Mouse (Mus musculus): Measurements from ENCODE around the gene Myl12a. TPM values are rescaled to one million over a fixed set of nuclear protein-coding genes. Genes with fewer than 3 reads are reported as not detected.

Gene Myl12a
- 76.3 TPM for polyA plus RNA-seq (2015; fragmentation: Illumina TruSeq; extraction: RNeasy Lipid Tissue Mini Kit (QIAGEN cat#74804); ENCODE audit: insufficient read depth, low read depth, low replicate concordance)

DNA sequence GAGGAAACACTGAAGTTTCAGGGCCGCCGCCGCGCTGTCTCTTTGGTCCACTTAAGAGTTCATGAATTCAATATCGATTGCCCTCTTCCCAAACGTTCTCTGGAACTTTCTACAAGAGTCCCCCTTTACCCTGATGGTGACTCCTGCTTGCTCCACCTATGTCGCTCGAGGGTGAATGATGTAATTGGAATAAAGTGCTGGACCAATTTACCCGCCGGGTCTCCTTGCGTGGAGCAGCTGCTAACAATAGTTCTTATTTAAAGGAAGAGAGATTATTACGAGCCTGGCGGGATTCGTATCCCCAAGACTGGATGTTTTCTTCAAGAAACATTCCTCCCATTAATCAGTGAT, at the start of gene Myl12a:
Gene Myl12a, minus strand, starts transcription at position 135 of the 351 bp plus-strand sequence.

DNA sequence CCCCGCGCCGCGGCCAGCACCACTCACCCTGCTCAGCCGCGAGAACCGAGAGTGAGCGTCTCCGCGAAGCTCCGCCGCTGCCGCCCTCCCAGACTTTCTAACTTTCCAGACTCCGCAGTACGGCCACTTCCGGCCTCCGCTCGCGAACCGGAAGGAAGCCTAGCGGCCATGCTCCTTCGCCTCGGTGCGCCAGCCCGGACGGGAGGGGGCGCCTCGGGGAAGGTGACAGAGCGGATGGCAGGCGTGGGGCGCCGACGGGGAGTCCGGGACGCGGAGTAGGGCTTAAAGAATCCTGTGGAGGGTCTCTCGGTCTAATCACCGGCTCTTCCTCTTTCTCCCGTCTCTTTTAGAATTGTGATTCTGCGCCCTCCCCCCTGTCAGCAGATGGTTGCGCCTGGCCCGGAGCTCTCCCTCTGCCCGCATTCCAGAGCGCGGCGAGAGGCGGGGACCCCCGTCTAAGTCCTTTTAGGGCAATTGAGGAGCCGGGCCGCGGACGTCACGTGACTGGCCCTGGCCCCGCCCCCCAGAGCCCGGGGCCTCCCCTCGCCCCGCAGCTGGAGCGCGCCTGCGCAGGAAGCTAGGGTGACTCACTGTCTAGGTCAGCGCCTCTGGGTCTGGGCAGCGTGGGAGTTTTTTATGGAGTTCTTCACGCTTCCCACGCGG, 466 bp downstream of the Myl12a start, which contains the start of gene Myom1:
Gene Myom1, plus strand, starts transcription at position 553 of the 663 bp plus-strand sequence.

Other genes with a start within 250 kb of the Myl12a start
- 9.6 TPM for gene Tgif1, start 149.3 kb downstream of the Myl12a start, polyA plus RNA-seq (2015; fragmentation: Illumina TruSeq; extraction: RNeasy Lipid Tissue Mini Kit (QIAGEN cat#74804); ENCODE audit: insufficient read depth, low read depth, low replicate concordance)
- gene Myom1, start 245 bp downstream of the Myl12a start, polyA plus RNA-seq (2015; fragmentation: Illumina TruSeq; extraction: RNeasy Lipid Tissue Mini Kit (QIAGEN cat#74804); ENCODE audit: insufficient read depth, low read depth, low replicate concordance): 11.9 TPM
- gene Lpin2, start 179.7 kb upstream of the Myl12a start, polyA plus RNA-seq (2015; fragmentation: Illumina TruSeq; extraction: RNeasy Lipid Tissue Mini Kit (QIAGEN cat#74804); ENCODE audit: insufficient read depth, low read depth, low replicate concordance): 4.0 TPM